Mouse (Mus musculus): ENCODE data around the gene Cxcl5.

DNA sequence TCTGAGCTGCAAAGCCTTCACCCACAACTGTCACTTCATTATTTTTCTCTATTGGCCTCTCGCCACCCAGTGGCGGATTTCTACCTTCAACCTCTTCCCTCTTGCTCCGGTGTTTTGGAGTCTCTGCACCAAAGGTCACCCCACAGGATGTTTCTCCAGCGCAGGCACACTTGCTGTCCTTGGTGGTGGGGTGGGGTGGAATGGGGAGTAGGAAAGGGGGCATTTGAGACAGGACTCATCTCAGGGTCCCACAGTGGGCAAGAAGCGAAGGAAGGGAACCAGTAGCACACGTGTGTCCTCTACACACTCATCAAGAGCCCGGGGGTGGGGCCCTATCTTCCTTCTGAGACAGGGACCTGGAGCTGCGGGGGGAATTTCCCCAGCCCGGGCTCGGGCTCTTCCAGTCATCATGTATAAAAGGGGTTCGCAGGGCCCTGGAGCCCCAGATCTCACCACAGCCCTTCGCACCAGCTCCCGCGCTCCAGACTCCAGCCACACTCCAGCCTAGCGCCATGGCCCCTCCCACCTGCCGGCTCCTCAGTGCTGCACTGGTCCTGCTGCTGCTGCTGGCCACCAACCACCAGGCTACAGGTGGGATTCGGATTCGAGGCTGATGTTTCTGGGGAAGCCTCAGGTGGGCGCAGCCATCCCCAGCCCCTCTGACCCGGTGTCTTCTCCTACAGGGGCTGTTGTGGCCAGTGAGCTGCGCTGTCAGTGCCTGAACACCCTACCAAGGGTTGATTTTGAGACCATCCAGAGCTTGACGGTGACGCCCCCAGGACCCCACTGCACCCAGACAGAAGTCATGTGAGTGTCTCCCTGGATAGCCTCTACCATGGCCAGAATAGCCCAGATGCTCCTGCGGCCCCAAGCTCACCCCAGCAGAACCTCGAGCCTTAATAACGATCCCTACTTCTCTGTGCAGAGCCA lies 26.8 kb downstream of the Cxcl5 start, which contains the start of gene Cxcl3:
- no peak for TF ChIP-seq CTCF (IDR thresholded peaks at IDR 0.05; ENCODE audit: control insufficient read depth, insufficient read depth, insufficient replicate concordance, low read depth, low read length)
- TF ChIP-seq POLR2A (IDR thresholded peaks at IDR 0.05; ENCODE audit: control insufficient read depth, low read depth, low read length), result no peak

All from testis, adult 2 months (tissue).